Mouse (Mus musculus): ENCODE results near the gene Cux1. TPM values are rescaled to one million over a fixed set of nuclear protein-coding genes. Genes with fewer than 3 reads are reported as not detected.

Gene Cux1
- polyA plus RNA-seq, 1 experiment, result 164 TPM

- no peak for TF ChIP-seq POLR2A (IDR thresholded peaks at IDR 0.05; ENCODE audit: control insufficient read depth, extremely low read depth, insufficient read depth, low read length, poor library complexity)
- Histone ChIP-seq H3K4me1 (replicated peaks; ENCODE audit: control insufficient read depth, insufficient read depth, low read length) (peaks cover 14% of the 10 kb centered on the region), H3K4me3 (ENCODE audit: control insufficient read depth, insufficient read depth, low read length) (no peak overlapping the region), H3K36me3 (ENCODE audit: control insufficient read depth, insufficient read depth, low read length) (no peaks in the 10 kb centered on the region), H3K27ac (ENCODE audit: control insufficient read depth, insufficient read depth, low read length) (no peak overlapping the region), H3K27me3 (ENCODE audit: control insufficient read depth, insufficient read depth, low read length) (no peaks in the 10 kb centered on the region)
- no peak for DNase-seq
- WGBS, result 33% methylated on average over 6 of the region's 6 CpGs
Observed at GRCm38 (mm10) chr5:136514049-136514677, 53.1 kb downstream of the Cux1 start.

GRCm38 (mm10) chr5:136512103-136512674 is 55.1 kb downstream of the Cux1 start:
- Histone ChIP-seq H3K4me1 (replicated peaks; ENCODE audit: control insufficient read depth, insufficient read depth, low read length) (peaks cover 10% of the 10 kb centered on the region), H3K27ac (ENCODE audit: control insufficient read depth, insufficient read depth, low read length) (no peak overlapping the region), H3K4me3 (ENCODE audit: control insufficient read depth, insufficient read depth, low read length) (no peak overlapping the region), H3K27me3 (ENCODE audit: control insufficient read depth, insufficient read depth, low read length) (no peaks in the 10 kb centered on the region), H3K36me3 (ENCODE audit: control insufficient read depth, insufficient read depth, low read length) (no peaks in the 10 kb centered on the region)
- WGBS, result 85% methylated on average over 2 of the region's 2 CpGs
- TF ChIP-seq POLR2A (IDR thresholded peaks at IDR 0.05; ENCODE audit: control insufficient read depth, extremely low read depth, insufficient read depth, low read length, poor library complexity) (no peak), CTCF (IDR thresholded peaks at IDR 0.05; ENCODE audit: borderline replicate concordance, control insufficient read depth, extremely low read depth, insufficient read depth, low read length, poor library complexity) (no peak)
- DNase-seq, result no peak

- TF ChIP-seq CTCF (IDR thresholded peaks at IDR 0.05; ENCODE audit: borderline replicate concordance, control insufficient read depth, extremely low read depth, insufficient read depth, low read length, poor library complexity), result no peak
- DNase-seq, result no peak
- H3K4me1 ChIP-seq (replicated peaks; ENCODE audit: control insufficient read depth, insufficient read depth, low read length), result peaks cover 10% of the 10 kb centered on the region
Observed at GRCm38 (mm10) chr5:136511378-136511777, 55.9 kb downstream of the Cux1 start.

GRCm38 (mm10) chr5:136510609-136511008 is 56.7 kb downstream of the Cux1 start:
- H3K4me1 ChIP-seq (replicated peaks; ENCODE audit: control insufficient read depth, insufficient read depth, low read length), result peaks cover 10% of the 10 kb centered on the region

More at GRCm38 (mm10) chr5:136511378-136511777, 55.9 kb downstream of the Cux1 start:
- WGBS, result 71% methylated on average over 7 of the region's 7 CpGs
- Histone ChIP-seq H3K4me3 (ENCODE audit: control insufficient read depth, insufficient read depth, low read length) (no peak overlapping the region), H3K27ac (ENCODE audit: control insufficient read depth, insufficient read depth, low read length) (no peak overlapping the region), H3K36me3 (ENCODE audit: control insufficient read depth, insufficient read depth, low read length) (no peaks in the 10 kb centered on the region), H3K27me3 (ENCODE audit: control insufficient read depth, insufficient read depth, low read length) (no peaks in the 10 kb centered on the region)

GRCm38 (mm10) chr5:136507629-136508028 is 59.7 kb downstream of the Cux1 start:
- TF ChIP-seq POLR2A (IDR thresholded peaks at IDR 0.05; ENCODE audit: control insufficient read depth, extremely low read depth, insufficient read depth, low read length, poor library complexity), result no peak
- no peak overlapping the region for H3K27ac ChIP-seq (ENCODE audit: control insufficient read depth, insufficient read depth, low read length)
- DNase-seq, result no peak
- H3K4me1 ChIP-seq (replicated peaks; ENCODE audit: control insufficient read depth, insufficient read depth, low read length), result peaks cover 9% of the 10 kb centered on the region
- no peaks in the 10 kb centered on the region for H3K27me3 ChIP-seq (ENCODE audit: control insufficient read depth, insufficient read depth, low read length)
- H3K36me3 ChIP-seq (ENCODE audit: control insufficient read depth, insufficient read depth, low read length), result no peaks in the 10 kb centered on the region
- H3K4me3 ChIP-seq (ENCODE audit: control insufficient read depth, insufficient read depth, low read length), result no peak overlapping the region
- WGBS, result 98% methylated on average over 4 of the region's 4 CpGs

More at GRCm38 (mm10) chr5:136510609-136511008, 56.7 kb downstream of the Cux1 start:
- no peak overlapping the region for H3K4me3 ChIP-seq (ENCODE audit: control insufficient read depth, insufficient read depth, low read length)
- TF ChIP-seq POLR2A (IDR thresholded peaks at IDR 0.05; ENCODE audit: control insufficient read depth, extremely low read depth, insufficient read depth, low read length, poor library complexity), result no peak
- TF ChIP-seq CTCF (IDR thresholded peaks at IDR 0.05; ENCODE audit: borderline replicate concordance, control insufficient read depth, extremely low read depth, insufficient read depth, low read length, poor library complexity), result no peak
- no peaks in the 10 kb centered on the region for H3K27me3 ChIP-seq (ENCODE audit: control insufficient read depth, insufficient read depth, low read length)
- no peak for DNase-seq
- no peaks in the 10 kb centered on the region for H3K36me3 ChIP-seq (ENCODE audit: control insufficient read depth, insufficient read depth, low read length)
- H3K27ac ChIP-seq (ENCODE audit: control insufficient read depth, insufficient read depth, low read length), result no peak overlapping the region
- whole genome bisulfite sequencing, result 93% methylated on average over 5 of the region's 5 CpGs

- Histone ChIP-seq H3K27ac (ENCODE audit: control insufficient read depth, insufficient read depth, low read length) (no peak overlapping the region), H3K36me3 (ENCODE audit: control insufficient read depth, insufficient read depth, low read length) (no peaks in the 10 kb centered on the region), H3K4me3 (ENCODE audit: control insufficient read depth, insufficient read depth, low read length) (no peak overlapping the region), H3K27me3 (ENCODE audit: control insufficient read depth, insufficient read depth, low read length) (no peaks in the 10 kb centered on the region), H3K4me1 (replicated peaks; ENCODE audit: control insufficient read depth, insufficient read depth, low read length) (peaks cover 19% of the 10 kb centered on the region)
- no peak for DNase-seq
- 100% methylated on average over 1 of the region's 1 CpGs for WGBS
- no peak for TF ChIP-seq POLR2A (IDR thresholded peaks at IDR 0.05; ENCODE audit: control insufficient read depth, extremely low read depth, insufficient read depth, low read length, poor library complexity)
- no peak for TF ChIP-seq CTCF (IDR thresholded peaks at IDR 0.05; ENCODE audit: borderline replicate concordance, control insufficient read depth, extremely low read depth, insufficient read depth, low read length, poor library complexity)
Observed at GRCm38 (mm10) chr5:136506262-136506661, 61.0 kb downstream of the Cux1 start.
